Comparison of ENCODE assay signal across 24 mouse cellular contexts in genomic region chr17:29545241-29545640, GRCm38 (mm10). TPM values are rescaled to one million over a fixed set of nuclear protein-coding genes. Genes with fewer than 3 reads are reported as not detected.
A peak's percentile ranks its signal among the peaks of the same experiment; 100 is the strongest.
DNase-seq lines count a peak whose midpoint lies in the region; ATAC-seq and TF ChIP-seq lines count a peak whose summit lies in the region.
"Had no signal": no experiment of that assay in that cellular context is flagged by ENCODE, and none has a peak within 500 bp of the region (broad histone marks: within the 10 kb centered on the region; RNA-seq: fewer than 3 reads in every experiment).

No protein-coding gene starts in this region.

- no peak overlapping the region for H3K4me2 ChIP-seq in liver, embryonic 12.5 days
- no peak overlapping the region for H3K4me2 ChIP-seq in kidney, postnatal 0 days (ENCODE audit: low read length)
- H3K4me2 ChIP-seq: embryonic facial prominence, embryonic 13.5 days; forebrain, embryonic 13.5 days; heart, embryonic 12.5 days; hindbrain, embryonic 12.5 days had no signal

- TF ChIP-seq POLR2A in liver, adult 2 months (IDR thresholded peaks at IDR 0.05; ENCODE audit: extremely low read depth, insufficient read depth, low read length), result no peak

- H3K9ac ChIP-seq in liver, adult 2 months (ENCODE audit: low read depth, low read length), result no peak overlapping the region
- H3K9ac ChIP-seq in liver, embryonic 12.5 days, result no peak overlapping the region
- H3K9ac ChIP-seq in kidney, postnatal 0 days (ENCODE audit: low read depth, low read length), result no peak overlapping the region
- H3K9ac ChIP-seq: embryonic facial prominence, embryonic 13.5 days; forebrain, embryonic 13.5 days; forebrain, postnatal 0 days; heart, embryonic 12.5 days; hindbrain, embryonic 12.5 days had no signal

- 51% methylated on average over 5 of the region's 5 CpGs for WGBS in liver, adult 2 months
- WGBS in liver, embryonic 12.5 days (ENCODE audit: insufficient replicate concordance), result 86% methylated on average over 5 of the region's 5 CpGs
- WGBS in kidney, postnatal 0 days, result 77% methylated on average over 5 of the region's 5 CpGs
- 87% methylated on average over 5 of the region's 5 CpGs for WGBS in hindbrain, embryonic 10.5 days

- H3K4me1 ChIP-seq in liver, adult 2 months (ENCODE audit: control insufficient read depth, insufficient read depth, low read length), result peaks cover 6% of the 10 kb centered on the region
- H3K4me1 ChIP-seq in liver, embryonic 12.5 days, result peaks cover 15% of the 10 kb centered on the region
- H3K4me1 ChIP-seq in kidney, postnatal 0 days (replicated peaks; ENCODE audit: insufficient read depth, low read length), result peaks cover 2% of the 10 kb centered on the region
- peaks cover 11% of the 10 kb centered on the region for H3K4me1 ChIP-seq in hindbrain, embryonic 10.5 days (replicated peaks)

- no peak for TF ChIP-seq CTCF in liver, adult 2 months (IDR thresholded peaks at IDR 0.05; ENCODE audit: low read depth, low read length)
- TF ChIP-seq CTCF in kidney, postnatal 0 days (IDR thresholded peaks at IDR 0.05; ENCODE audit: low read depth), result no peak

- H3K4me3 ChIP-seq in liver, adult 2 months (ENCODE audit: insufficient read depth, low read depth, low read length), result no peak overlapping the region
- H3K4me3 ChIP-seq in liver, embryonic 12.5 days, result no peak overlapping the region
- H3K4me3 ChIP-seq in kidney, postnatal 0 days (replicated peaks; ENCODE audit: low read depth, low read length), result no peak overlapping the region
- H3K4me3 ChIP-seq in hindbrain, embryonic 10.5 days, result no peak overlapping the region
- H3K4me3 ChIP-seq: embryonic facial prominence, embryonic 13.5 days; forebrain, embryonic 13.5 days; heart, embryonic 12.5 days; hindbrain, embryonic 12.5 days had no signal

- no peak overlapping the region for H3K27ac ChIP-seq in liver, adult 2 months (replicated peaks; ENCODE audit: insufficient read depth, low read depth, low read length)
- H3K27ac ChIP-seq in liver, embryonic 12.5 days, result no peak overlapping the region
- H3K27ac ChIP-seq in kidney, postnatal 0 days, result 0 out of 2 replicates have a peak overlapping the region, but pooled peaks have one; percentile 19
- no peak overlapping the region for H3K27ac ChIP-seq in hindbrain, embryonic 10.5 days
- H3K27ac ChIP-seq: embryonic facial prominence, embryonic 13.5 days; forebrain, embryonic 13.5 days; hindbrain, embryonic 12.5 days had no signal

- H3K9me3 ChIP-seq in liver, embryonic 12.5 days (replicated peaks), result no peaks in the 10 kb centered on the region
- no peaks in the 10 kb centered on the region for H3K9me3 ChIP-seq in kidney, postnatal 0 days (replicated peaks; ENCODE audit: low read length)
- no peaks in the 10 kb centered on the region for H3K9me3 ChIP-seq in hindbrain, embryonic 10.5 days
- H3K9me3 ChIP-seq: embryonic facial prominence, embryonic 13.5 days; forebrain, embryonic 13.5 days; heart, embryonic 12.5 days; hindbrain, embryonic 12.5 days had no signal

- peak; percentile 60 for DNase-seq in liver, adult 2 months (ENCODE audit: extremely low read depth, low read depth, low spot score)
- no peak for DNase-seq in kidney, postnatal 0 days (ENCODE audit: low spot score)
- DNase-seq in kidney, postnatal 36 days, result peak; percentile 69 to 73
- no peak for DNase-seq in adrenal gland, adult (ENCODE audit: inconsistent age in 2 of 2, low spot score in 1 of 2)
- DNase-seq in hindbrain, embryonic 10.5 days (ENCODE audit: low spot score), result no peak
- DNase-seq: adrenal gland, adult 2 months; adrenal gland, postnatal 25 days; cerebellum, adult 18-20 months; cerebellum, adult 9-11 months; cerebellum, postnatal 36 days; forebrain, postnatal 0 days; gastrocnemius, postnatal 14 days had no signal

- peaks cover 4% of the 10 kb centered on the region; the same call in 1 of the 2 replicates for H3K79me2 ChIP-seq in liver, adult 2 months (ENCODE audit: control insufficient read depth, insufficient read depth, low read length)

- no peak for ATAC-seq in liver, embryonic 12.5 days
- no peak for ATAC-seq in kidney, postnatal 0 days (replicated peaks; ENCODE audit: low FRiP score, low read depth)
- ATAC-seq: activated CD4-positive, CD25-positive, alpha-beta regulatory T cell, adult 4 months; forebrain, embryonic 13.5 days; forebrain, postnatal 0 days; Patski had no signal

- H3K27me3 ChIP-seq in liver, adult 2 months (ENCODE audit: control insufficient read depth, insufficient read depth, low read length), result no peaks in the 10 kb centered on the region
- no peaks in the 10 kb centered on the region for H3K27me3 ChIP-seq in liver, embryonic 12.5 days (replicated peaks)
- H3K27me3 ChIP-seq in kidney, postnatal 0 days (ENCODE audit: insufficient read depth, low read length), result no peaks in the 10 kb centered on the region
- H3K27me3 ChIP-seq in hindbrain, embryonic 10.5 days (ENCODE audit: insufficient read depth, poor library complexity, severe bottlenecking), result no peaks in the 10 kb centered on the region
- H3K27me3 ChIP-seq: embryonic facial prominence, embryonic 13.5 days; heart, embryonic 12.5 days; hindbrain, embryonic 12.5 days; Patski had no signal

- H3K36me3 ChIP-seq in liver, adult 2 months (ENCODE audit: control insufficient read depth, insufficient read depth, low read length), result no peaks in the 10 kb centered on the region
- H3K36me3 ChIP-seq in liver, embryonic 12.5 days, result no peaks in the 10 kb centered on the region
- H3K36me3 ChIP-seq in kidney, postnatal 0 days (ENCODE audit: insufficient read depth, low read length), result no peaks in the 10 kb centered on the region
- H3K36me3 ChIP-seq in hindbrain, embryonic 10.5 days, result no peaks in the 10 kb centered on the region
- H3K36me3 ChIP-seq: embryonic facial prominence, embryonic 13.5 days; heart, embryonic 12.5 days; hindbrain, embryonic 12.5 days had no signal

RNA-seq across cellular contexts. Expression of gene Gm17657, which starts 4.2 kb away (rescaled TPM):
- total RNA-seq in liver, adult 2 months (2014; rRNA removed), result not detected in 2 replicates
- polyA plus RNA-seq in liver, adult 2 months (2012; rRNA removed), result not detected in 2 replicates
- polyA plus RNA-seq in liver, embryonic 12.5 days (2016; fragmentation: Nextera tagmentation; extraction: Ambion mirVana), result not detected in 2 replicates
- not detected in 2 replicates for polyA plus RNA-seq in kidney, postnatal 0 days (2015; fragmentation: Nextera tagmentation; extraction: Ambion mirVana)
- polyA plus RNA-seq in hindbrain, embryonic 10.5 days (2016; fragmentation: Nextera tagmentation; extraction: Ambion mirVana), result not detected in 2 replicates
- total RNA-seq: adrenal gland, adult 2 months; adrenal gland, postnatal 25 days; forebrain, postnatal 0 days; gastrocnemius, adult 18-20 months; gastrocnemius, postnatal 14 days; heart, adult 8-10 months; heart, postnatal 25 days had no signal
- polyA plus RNA-seq: adrenal gland, adult 2 months; embryonic facial prominence, embryonic 13.5 days; forebrain, embryonic 13.5 days; forebrain, postnatal 0 days; gonadal fat pad, adult 2 months; heart, embryonic 12.5 days; heart, embryonic 16.5 days; hindbrain, embryonic 12.5 days; Patski had no signal

RNA-seq across cellular contexts. Expression of gene Tbc1d22b, which starts 4.3 kb away (rescaled TPM):
- total RNA-seq in liver, adult 2 months (2014; rRNA removed), result 1.2 and 1.3 TPM in 2 replicates
- 4.0 and 4.1 TPM in 2 replicates for polyA plus RNA-seq in liver, adult 2 months (2012; rRNA removed)
- 7.4 and 7.9 TPM in 2 replicates for polyA plus RNA-seq in liver, embryonic 12.5 days (2016; fragmentation: Nextera tagmentation; extraction: Ambion mirVana)
- 11.9 and 12.0 TPM in 2 replicates for polyA plus RNA-seq in kidney, postnatal 0 days (2015; fragmentation: Nextera tagmentation; extraction: Ambion mirVana)
- polyA plus RNA-seq in hindbrain, embryonic 10.5 days (2016; fragmentation: Nextera tagmentation; extraction: Ambion mirVana), result 20.5 and 21.3 TPM in 2 replicates

RNA-seq across cellular contexts. Expression of gene Tmem217, which starts 6.9 kb away (rescaled TPM):
- total RNA-seq in liver, adult 2 months (2014; rRNA removed), result not detected in 2 replicates
- not detected in 2 replicates for polyA plus RNA-seq in liver, adult 2 months (2012; rRNA removed)
- 0.67 and 0.68 TPM in 2 replicates for polyA plus RNA-seq in liver, embryonic 12.5 days (2016; fragmentation: Nextera tagmentation; extraction: Ambion mirVana)
- polyA plus RNA-seq in kidney, postnatal 0 days (2015; fragmentation: Nextera tagmentation; extraction: Ambion mirVana), result 0.20 and 0.51 TPM in 2 replicates
- polyA plus RNA-seq in hindbrain, embryonic 10.5 days (2016; fragmentation: Nextera tagmentation; extraction: Ambion mirVana), result 1.3 and 2.5 TPM in 2 replicates
- total RNA-seq: adrenal gland, adult 2 months; forebrain, postnatal 0 days; gastrocnemius, adult 18-20 months; gastrocnemius, postnatal 14 days; heart, adult 8-10 months; heart, postnatal 25 days had no signal

RNA-seq across cellular contexts. Expression of gene Pim1, which starts 54.7 kb away (rescaled TPM):
- total RNA-seq in liver, adult 2 months (2014; rRNA removed), result 8.9 and 9.5 TPM in 2 replicates
- 16.0 and 16.4 TPM in 2 replicates for polyA plus RNA-seq in liver, adult 2 months (2012; rRNA removed)
- polyA plus RNA-seq in liver, embryonic 12.5 days (2016; fragmentation: Nextera tagmentation; extraction: Ambion mirVana), result 112 and 114 TPM in 2 replicates
- 21.3 and 21.6 TPM in 2 replicates for polyA plus RNA-seq in kidney, postnatal 0 days (2015; fragmentation: Nextera tagmentation; extraction: Ambion mirVana)
- polyA plus RNA-seq in hindbrain, embryonic 10.5 days (2016; fragmentation: Nextera tagmentation; extraction: Ambion mirVana), result 25.0 and 30.5 TPM in 2 replicates

Comparison
In these comparisons a context has a peak if more than half of its experiments do, and no peak if none do; other contexts are left out.
1. DNase-seq: peak in liver, adult 2 months (single experiment) and kidney, postnatal 36 days (2 of 2); none in kidney, postnatal 0 days (single experiment), adrenal gland, adult (0 of 2) and hindbrain, embryonic 10.5 days (single experiment).